Mouse (Mus musculus) T-helper 1 cell (primary cell): ENCODE data around the gene Synpo2.

Experiments used
- in situ Hi-C: fragments of 300-600 bp; cut with MboI, MseI; formaldehyde crosslinking; loops from one replicate; pipeline ENCODE4 v1.15.1; 2025; ENCODE audit warnings: high pct_unique_total_duplicates

Gene Synpo2

GRCm38 (mm10) chr3:123053192-123053938 is 182.6 kb downstream of the Synpo2 start:
- in situ Hi-C loops, result no loop called here

- in situ Hi-C loops, result no loop called here
These were observed 193.6 kb downstream of the Synpo2 start for GRCm38 (mm10) chr3:123042308-123042707.

GRCm38 (mm10) chr3:123034752-123035151 is 201.2 kb downstream of the Synpo2 start, which contains the start of gene Myoz2:
Myoz2 (minus strand) TSS chr3:123035015.
- in situ Hi-C loops, result no loop called here

- in situ Hi-C loops, result no loop called here
These were observed 202.1 kb downstream of the Synpo2 start for GRCm38 (mm10) chr3:123033804-123034203.
